Mouse (Mus musculus): ENCODE data around the gene Fam184a. TPM values are rescaled to one million over a fixed set of nuclear protein-coding genes. Genes with fewer than 3 reads are reported as not detected.
"Not testable (repeated sequence)": the region's sequence is repeated elsewhere in the genome, so short reads cannot be mapped to it uniquely, and the experiment has no call there.

Fam184a gene
- polyA plus RNA-seq, 1 experiment from 2014 or later, result 3.2 TPM

DNA sequence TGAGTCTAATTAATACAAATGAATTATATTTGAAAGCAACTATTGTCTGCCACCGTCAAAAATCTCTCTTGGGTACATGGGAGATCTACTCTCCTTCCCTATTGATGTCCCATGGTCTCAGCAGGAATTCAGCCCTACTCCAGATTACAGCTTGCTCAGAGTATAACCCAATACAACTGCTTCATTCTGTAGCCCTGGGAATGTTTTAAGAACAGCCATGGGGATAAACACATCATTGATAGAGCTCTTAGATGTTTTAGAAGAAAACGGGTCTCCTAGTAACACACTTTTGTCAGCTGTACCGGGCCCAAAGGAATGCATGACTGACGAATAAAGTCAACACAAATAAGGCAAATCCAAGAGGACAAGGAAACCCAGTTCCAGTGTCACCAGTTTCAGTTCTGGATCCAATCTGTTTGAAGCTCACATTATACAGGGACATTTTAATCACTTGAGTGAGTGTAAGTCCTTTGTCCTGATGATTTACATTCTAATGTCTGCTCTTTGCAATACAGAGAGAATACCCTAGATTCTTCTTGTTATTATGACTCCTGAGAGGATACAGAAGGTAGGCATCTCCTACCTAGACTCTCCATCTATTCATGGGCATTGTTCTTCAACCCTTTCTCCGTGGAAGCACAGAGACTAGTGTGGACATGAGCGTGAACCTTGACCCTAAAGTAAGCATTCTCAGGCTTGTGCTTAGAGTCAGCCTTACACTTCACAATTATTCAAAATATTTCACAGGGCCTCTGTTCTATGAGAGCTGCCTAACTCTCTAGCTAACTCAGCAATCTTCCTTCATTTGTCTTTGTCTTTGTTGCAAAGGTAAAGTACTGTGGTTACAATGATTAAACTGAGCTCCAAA is 71.0 kb downstream of the Fam184a start:
- H3K9me3 ChIP-seq (ENCODE audit: control insufficient read depth, low read length), result no peaks in the 10 kb centered on the region
- no peak overlapping the region for H3K27ac ChIP-seq (ENCODE audit: low read length)
- H3K9ac ChIP-seq (ENCODE audit: low read length), result no peak overlapping the region
- no peaks in the 10 kb centered on the region for H3K27me3 ChIP-seq (ENCODE audit: control insufficient read depth, insufficient read depth, low read depth, low read length)
- ATAC-seq (ENCODE audit: low read depth), result no peak
- no peaks in the 10 kb centered on the region for H3K4me1 ChIP-seq (replicated peaks; ENCODE audit: control insufficient read depth, insufficient read depth, low read length)
- H3K4me2 ChIP-seq (ENCODE audit: low read depth, low read length), result no peak overlapping the region
- 65% methylated on average over 6 of the region's 6 CpGs for WGBS
- H3K36me3 ChIP-seq (ENCODE audit: control insufficient read depth, insufficient read depth, low read length), result no peaks in the 10 kb centered on the region
- H3K4me3 ChIP-seq (ENCODE audit: low read length), result no peak overlapping the region

DNA sequence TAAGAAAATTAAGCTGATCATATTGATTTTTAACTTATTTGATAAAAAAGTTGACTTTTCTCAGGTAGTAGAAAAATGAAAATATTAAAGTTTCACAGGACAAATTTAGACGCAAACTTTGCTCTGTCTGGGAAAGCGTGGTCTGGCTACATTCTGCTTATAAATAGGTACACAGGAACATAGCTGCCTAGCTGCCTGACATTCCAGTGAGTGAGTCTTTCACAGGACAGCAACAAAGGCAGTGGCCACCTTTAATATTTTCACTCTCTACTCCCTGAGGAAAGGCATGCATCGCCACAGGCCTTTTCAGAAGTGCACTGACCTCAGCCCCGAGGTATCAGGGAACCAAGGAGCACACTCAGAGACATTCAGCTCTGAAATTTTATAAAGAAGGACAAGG is 89.1 kb downstream of the Fam184a start:
- H3K27ac ChIP-seq (ENCODE audit: low read length), result no peak overlapping the region

DNA sequence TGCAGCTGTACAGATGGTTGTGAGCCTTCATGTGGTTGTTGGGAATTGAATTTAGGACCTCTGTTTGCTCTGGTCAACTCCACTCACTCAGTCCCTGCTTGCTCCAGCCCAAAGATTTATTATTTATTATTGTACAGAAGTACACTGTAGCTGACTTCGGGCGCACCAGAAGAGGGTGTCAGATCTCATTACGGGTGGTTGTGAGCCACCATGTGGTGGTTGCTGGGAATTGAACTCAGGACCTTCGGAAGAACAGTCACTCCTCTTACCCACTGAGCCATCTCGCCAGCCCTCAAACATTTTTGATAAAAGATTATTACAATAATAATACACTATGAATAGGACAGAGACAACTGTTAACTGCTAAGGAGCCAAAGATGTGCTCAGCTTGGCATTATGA is 96.7 kb downstream of the Fam184a start:
- H3K27me3 ChIP-seq (ENCODE audit: control insufficient read depth, insufficient read depth, low read depth, low read length); H3K4me3 ChIP-seq (ENCODE audit: low read length); H3K36me3 ChIP-seq (ENCODE audit: control insufficient read depth, insufficient read depth, low read length); H3K4me1 ChIP-seq (replicated peaks; ENCODE audit: control insufficient read depth, insufficient read depth, low read length); ATAC-seq (ENCODE audit: low read depth); H3K27ac ChIP-seq (ENCODE audit: low read length); H3K9me3 ChIP-seq (ENCODE audit: control insufficient read depth, low read length); H3K4me2 ChIP-seq (ENCODE audit: low read depth, low read length); H3K9ac ChIP-seq (ENCODE audit: low read length): not testable (repeated sequence)
- WGBS, result 66% methylated on average over 5 of the region's 5 CpGs

More for the DNA sequence above, 89.1 kb downstream of the Fam184a start:
- WGBS, result 81% methylated on average over 4 of the region's 4 CpGs
- ATAC-seq (ENCODE audit: low read depth), result no peak
- Histone ChIP-seq H3K36me3 (ENCODE audit: control insufficient read depth, insufficient read depth, low read length) (no peaks in the 10 kb centered on the region), H3K4me3 (ENCODE audit: low read length) (no peak overlapping the region), H3K4me1 (replicated peaks; ENCODE audit: control insufficient read depth, insufficient read depth, low read length) (no peaks in the 10 kb centered on the region), H3K9me3 (ENCODE audit: control insufficient read depth, low read length) (no peaks in the 10 kb centered on the region), H3K4me2 (ENCODE audit: low read depth, low read length) (no peak overlapping the region), H3K9ac (ENCODE audit: low read length) (no peak overlapping the region), H3K27me3 (ENCODE audit: control insufficient read depth, insufficient read depth, low read depth, low read length) (no peaks in the 10 kb centered on the region)

DNA sequence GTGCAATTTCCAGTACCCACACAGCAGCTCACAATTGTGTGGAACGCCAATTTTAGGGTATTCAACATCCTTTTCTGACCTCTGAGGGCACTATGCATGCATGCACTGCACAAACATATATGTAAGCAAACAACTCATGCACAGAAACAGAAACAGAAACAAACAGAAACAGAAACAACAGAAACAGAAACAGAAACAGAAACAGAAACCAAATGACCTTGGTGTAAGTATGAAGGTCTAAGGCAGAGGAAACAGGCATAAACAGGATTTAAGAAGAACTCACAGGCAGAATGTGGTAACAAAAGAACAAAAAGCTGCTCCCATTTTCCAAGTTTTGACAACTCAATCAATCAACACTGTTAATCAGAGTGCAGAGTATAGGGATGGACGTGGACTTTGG is 100.2 kb downstream of the Fam184a start:
- ATAC-seq (ENCODE audit: low read depth), result no peak

DNA sequence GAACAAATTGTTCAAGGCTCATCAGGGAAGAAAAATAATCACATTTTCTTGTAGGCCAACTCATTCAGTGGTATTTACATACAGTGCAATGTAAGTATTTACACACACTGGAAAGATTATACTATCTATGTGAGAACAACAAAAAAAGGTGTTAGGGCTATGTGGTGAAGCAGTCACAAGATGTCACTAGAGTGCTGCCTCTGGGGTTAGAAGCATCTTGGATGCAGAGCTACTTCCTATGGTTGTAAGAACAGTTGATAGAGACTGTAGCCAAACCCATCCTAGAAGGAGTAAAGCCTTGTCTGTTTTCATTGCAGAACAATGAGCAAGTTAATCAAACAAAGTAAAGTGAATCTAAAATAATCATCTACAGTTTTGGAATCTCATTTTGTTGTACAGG is 109.4 kb downstream of the Fam184a start:
- ATAC-seq (ENCODE audit: low read depth), result peak; percentile 43; the same call in 1 of the 2 replicates
- H3K4me1 ChIP-seq (replicated peaks; ENCODE audit: control insufficient read depth, insufficient read depth, low read length), result no peaks in the 10 kb centered on the region
- H3K9ac ChIP-seq (ENCODE audit: low read length), result no peak overlapping the region

More for the DNA sequence above, 100.2 kb downstream of the Fam184a start:
- H3K4me2 ChIP-seq (ENCODE audit: low read depth, low read length), result no peak overlapping the region
- H3K4me1 ChIP-seq (replicated peaks; ENCODE audit: control insufficient read depth, insufficient read depth, low read length), result no peaks in the 10 kb centered on the region
- no peaks in the 10 kb centered on the region for H3K27me3 ChIP-seq (ENCODE audit: control insufficient read depth, insufficient read depth, low read depth, low read length)
- H3K36me3 ChIP-seq (ENCODE audit: control insufficient read depth, insufficient read depth, low read length), result no peaks in the 10 kb centered on the region
- H3K9me3 ChIP-seq (ENCODE audit: control insufficient read depth, low read length), result no peaks in the 10 kb centered on the region
- no peak overlapping the region for H3K4me3 ChIP-seq (ENCODE audit: low read length)
- no peak overlapping the region for H3K9ac ChIP-seq (ENCODE audit: low read length)
- 60% methylated on average over 2 of the region's 2 CpGs for WGBS
- H3K27ac ChIP-seq (ENCODE audit: low read length), result no peak overlapping the region

DNA sequence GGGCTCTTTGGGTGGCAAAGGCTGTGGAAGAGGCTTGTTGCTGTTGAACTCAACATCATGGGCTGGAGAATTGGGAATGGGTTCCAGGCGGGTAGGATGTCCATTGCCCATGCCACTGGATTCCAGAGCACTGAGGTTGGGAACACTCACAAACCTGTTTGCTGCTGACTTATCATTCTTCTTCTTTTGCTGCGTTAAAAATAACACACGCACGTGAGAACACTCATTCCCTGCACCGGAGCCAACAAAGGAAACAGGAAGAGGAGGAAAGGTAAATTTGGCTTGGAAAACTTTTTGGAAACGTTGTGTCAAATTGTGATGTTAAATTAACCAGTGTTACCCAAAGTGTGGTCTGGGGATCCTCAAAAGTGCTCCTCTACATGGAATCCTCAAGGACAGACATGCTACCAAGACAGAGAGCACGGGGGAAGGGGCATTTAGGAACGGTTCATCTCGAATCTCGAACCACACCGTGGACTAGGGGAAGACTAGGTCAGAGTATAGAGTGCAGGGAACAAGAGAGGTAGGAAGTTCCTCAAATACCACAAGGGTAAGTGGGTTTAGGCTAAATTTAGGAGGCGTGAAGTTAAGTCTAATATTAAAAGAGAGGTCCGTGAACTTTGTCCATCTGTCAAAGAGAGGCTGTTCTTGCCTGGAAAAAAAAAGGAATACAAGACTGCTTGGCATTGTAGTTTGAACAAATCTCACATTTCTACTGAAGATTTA is 115.5 kb downstream of the Fam184a start:
- 71% methylated on average over 13 of the region's 13 CpGs for WGBS
- H3K4me1 ChIP-seq (replicated peaks; ENCODE audit: control insufficient read depth, insufficient read depth, low read length), result no peaks in the 10 kb centered on the region
- H3K36me3 ChIP-seq (ENCODE audit: control insufficient read depth, insufficient read depth, low read length), result no peaks in the 10 kb centered on the region
- H3K4me2 ChIP-seq (ENCODE audit: low read depth, low read length), result no peak overlapping the region
- no peak overlapping the region for H3K27ac ChIP-seq (ENCODE audit: low read length)
- ATAC-seq (ENCODE audit: low read depth), result no peak
- H3K27me3 ChIP-seq (ENCODE audit: control insufficient read depth, insufficient read depth, low read depth, low read length), result no peaks in the 10 kb centered on the region
- H3K4me3 ChIP-seq (ENCODE audit: low read length), result no peak overlapping the region
- H3K9me3 ChIP-seq (ENCODE audit: control insufficient read depth, low read length), result no peaks in the 10 kb centered on the region
- H3K9ac ChIP-seq (ENCODE audit: low read length), result no peak overlapping the region

More for the DNA sequence above, 109.4 kb downstream of the Fam184a start:
- H3K27me3 ChIP-seq (ENCODE audit: control insufficient read depth, insufficient read depth, low read depth, low read length), result no peaks in the 10 kb centered on the region
- no peak overlapping the region for H3K4me3 ChIP-seq (ENCODE audit: low read length)
- no peaks in the 10 kb centered on the region for H3K36me3 ChIP-seq (ENCODE audit: control insufficient read depth, insufficient read depth, low read length)
- H3K4me2 ChIP-seq (ENCODE audit: low read depth, low read length), result no peak overlapping the region
- H3K27ac ChIP-seq (ENCODE audit: low read length), result no peak overlapping the region
- no peaks in the 10 kb centered on the region for H3K9me3 ChIP-seq (ENCODE audit: control insufficient read depth, low read length)

DNA sequence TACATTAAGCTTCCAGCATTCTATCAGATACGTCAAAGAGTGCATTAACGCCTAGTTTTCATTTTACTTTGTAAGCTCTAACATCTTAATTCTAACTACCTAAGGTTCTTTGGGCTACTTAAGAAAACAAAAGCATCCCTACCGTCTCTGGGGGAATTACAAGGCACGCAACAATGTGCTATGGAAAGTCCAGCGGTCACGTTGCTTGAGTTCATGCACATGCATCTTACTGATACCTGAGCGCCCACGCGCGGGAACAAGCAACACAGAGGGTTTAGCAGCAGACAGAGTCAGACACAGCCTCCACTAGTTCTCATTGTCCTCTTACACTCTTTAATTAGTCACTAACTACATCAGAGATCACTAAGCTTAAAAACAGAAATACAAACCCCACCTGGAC is 116.8 kb downstream of the Fam184a start:
- Histone ChIP-seq H3K9me3 (ENCODE audit: control insufficient read depth, low read length) (no peaks in the 10 kb centered on the region), H3K27ac (ENCODE audit: low read length) (no peak overlapping the region), H3K36me3 (ENCODE audit: control insufficient read depth, insufficient read depth, low read length) (no peaks in the 10 kb centered on the region), H3K4me2 (ENCODE audit: low read depth, low read length) (no peak overlapping the region), H3K4me3 (ENCODE audit: low read length) (no peak overlapping the region), H3K4me1 (replicated peaks; ENCODE audit: control insufficient read depth, insufficient read depth, low read length) (no peaks in the 10 kb centered on the region), H3K27me3 (ENCODE audit: control insufficient read depth, insufficient read depth, low read depth, low read length) (no peaks in the 10 kb centered on the region), H3K9ac (ENCODE audit: low read length) (no peak overlapping the region)
- ATAC-seq (ENCODE audit: low read depth), result no peak
- WGBS, result 83% methylated on average over 10 of the region's 10 CpGs

DNA sequence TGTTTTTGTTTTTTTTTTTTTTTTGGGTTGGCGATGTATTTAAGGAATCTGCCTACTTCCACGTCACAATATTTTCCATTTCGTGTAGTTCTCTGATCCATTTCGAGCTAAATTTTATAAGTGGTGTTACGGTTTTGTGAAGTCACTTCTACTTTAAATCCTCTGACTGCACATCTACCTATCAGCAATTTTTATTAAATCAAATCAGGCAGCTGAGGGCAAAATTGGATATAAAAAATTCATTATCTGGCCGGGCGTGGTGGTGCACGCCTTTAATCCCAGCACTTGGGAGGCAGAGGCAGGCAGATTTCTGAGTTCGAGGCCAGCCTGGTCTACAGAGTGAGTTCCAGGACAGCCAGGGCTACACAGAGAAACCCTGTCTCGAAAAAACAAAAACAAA is 120.6 kb downstream of the Fam184a start, which contains the start of gene Mcm9:
Gene Mcm9, minus strand, starts transcription at position 101 of the 400 bp plus-strand sequence.
- Histone ChIP-seq H3K4me3 (ENCODE audit: low read length) (peak within 1 kb of the TSS; percentile 81), H3K9ac (ENCODE audit: low read length) (peak within 1 kb of the TSS; percentile 86), H3K27ac (ENCODE audit: low read length) (peak within 1 kb of the TSS; percentile 97), H3K4me2 (ENCODE audit: low read depth, low read length) (peak within 1 kb of the TSS; percentile 65)
- H3K27me3 ChIP-seq (ENCODE audit: control insufficient read depth, insufficient read depth, low read depth, low read length); H3K9me3 ChIP-seq (ENCODE audit: control insufficient read depth, low read length); ATAC-seq (ENCODE audit: low read depth); H3K4me1 ChIP-seq (replicated peaks; ENCODE audit: control insufficient read depth, insufficient read depth, low read length); H3K36me3 ChIP-seq (ENCODE audit: control insufficient read depth, insufficient read depth, low read length): not testable (repeated sequence)
- 51% methylated on average over 10 of the region's 10 CpGs for WGBS

DNA sequence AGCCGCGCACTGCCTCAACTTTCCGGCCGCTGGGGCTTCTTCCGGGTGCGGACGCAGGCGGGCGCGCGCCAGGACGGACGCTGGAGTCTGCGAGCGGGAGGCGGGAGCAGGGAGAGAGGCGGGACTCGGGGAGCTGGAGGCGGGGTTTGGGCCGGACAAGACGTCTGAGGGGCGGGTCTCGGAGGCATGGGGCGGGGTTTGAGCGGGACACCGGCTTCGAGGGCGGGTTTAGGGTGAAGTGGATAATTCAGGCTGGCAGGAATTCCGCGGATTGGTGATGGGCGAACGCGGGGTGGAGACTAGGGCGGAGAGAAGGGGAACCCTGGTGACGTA is 121.0 kb downstream of the Fam184a start:
- Histone ChIP-seq H3K4me3 (ENCODE audit: low read length) (peak overlapping the region; percentile 81), H3K27me3 (ENCODE audit: control insufficient read depth, insufficient read depth, low read depth, low read length) (no peaks in the 10 kb centered on the region), H3K4me1 (replicated peaks; ENCODE audit: control insufficient read depth, insufficient read depth, low read length) (0 out of 2 replicates have a peak, but pooled peaks cover 3% of the 10 kb centered on the region), H3K27ac (ENCODE audit: low read length) (peak overlapping the region; percentile 97), H3K4me2 (ENCODE audit: low read depth, low read length) (peak overlapping the region; percentile 65), H3K36me3 (ENCODE audit: control insufficient read depth, insufficient read depth, low read length) (peaks cover under 1% of the 10 kb centered on the region; the same call in 1 of the 2 replicates), H3K9me3 (ENCODE audit: control insufficient read depth, low read length) (no peaks in the 10 kb centered on the region), H3K9ac (ENCODE audit: low read length) (peak overlapping the region; percentile 86)
- peak; percentile 98 for ATAC-seq (ENCODE audit: low read depth)
- WGBS, result under 1% methylated on average over 33 of the region's 35 CpGs

All from lung, embryonic 16.5 days (tissue).